Mouse (Mus musculus) retina, postnatal 1 day (tissue): ENCODE results near the gene 4933430I17Rik.
A peak's percentile ranks its signal among the peaks of the same experiment; 100 is the strongest.

Source experiments
- DNase-seq: peaks from one replicate; pipeline ENCODE4 v3.0.0-alpha.2; 2012

The 4933430I17Rik gene

GRCm38 (mm10) chr4:62505991-62506390 is 19.2 kb upstream of the 4933430I17Rik start:
- no peak for DNase-seq

DNA sequence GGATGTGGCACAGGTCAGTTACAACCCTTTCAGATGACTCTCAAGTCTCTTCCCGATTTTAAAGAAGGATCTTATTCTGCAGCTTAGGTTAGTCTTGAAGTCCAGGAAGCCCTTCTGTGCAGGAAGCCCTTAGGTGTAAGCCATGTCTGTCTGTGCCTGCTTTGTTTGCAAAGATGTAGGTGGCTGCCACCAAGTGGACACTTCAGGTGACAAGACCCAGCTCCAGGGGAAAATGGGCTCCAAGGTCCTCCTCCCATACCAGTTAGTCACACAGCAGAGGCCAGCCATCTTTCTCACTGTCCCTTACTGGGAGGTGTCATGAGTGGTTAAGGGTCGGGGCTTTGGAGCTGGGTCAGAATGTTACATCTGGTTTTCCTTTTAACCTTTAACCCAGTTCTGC is 18.4 kb upstream of the 4933430I17Rik start:
- DNase-seq, result peak; percentile 44

- DNase-seq, result no peak
Measured at GRCm38 (mm10) chr4:62508839-62509238, 16.3 kb upstream of the 4933430I17Rik start.

GRCm38 (mm10) chr4:62509946-62510345 is 15.2 kb upstream of the 4933430I17Rik start:
- no peak for DNase-seq

GRCm38 (mm10) chr4:62513998-62514506 is 11.1 kb upstream of the 4933430I17Rik start:
- no peak for DNase-seq

DNA sequence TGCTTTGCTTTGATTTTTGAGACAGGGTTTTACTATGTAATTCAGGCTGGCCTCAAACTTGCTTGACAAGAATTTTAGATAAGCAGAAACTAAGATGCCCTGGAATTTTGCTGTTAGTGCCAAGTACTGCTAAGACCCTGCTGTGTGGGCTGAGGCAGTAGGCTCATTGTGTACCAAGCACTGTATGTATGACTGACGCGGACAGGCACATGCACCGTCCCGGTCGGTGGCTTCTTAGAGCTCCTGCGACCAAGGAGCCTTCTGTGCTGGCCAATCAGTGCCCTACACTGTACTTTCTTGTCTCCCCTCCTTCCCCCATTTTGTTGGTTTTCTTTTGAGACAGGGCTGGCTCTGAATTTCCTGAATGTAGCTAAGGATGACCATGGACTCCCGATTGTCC is 10.2 kb upstream of the 4933430I17Rik start:
- DNase-seq, result no peak

GRCm38 (mm10) chr4:62515490-62515889 is 9.7 kb upstream of the 4933430I17Rik start:
- no peak for DNase-seq

- DNase-seq, result no peak
Measured at GRCm38 (mm10) chr4:62516079-62516478, 9.1 kb upstream of the 4933430I17Rik start.

- DNase-seq, result no peak
Measured at GRCm38 (mm10) chr4:62516579-62516978, 8.6 kb upstream of the 4933430I17Rik start.

GRCm38 (mm10) chr4:62517046-62517445 is 8.1 kb upstream of the 4933430I17Rik start:
- no peak for DNase-seq

DNA sequence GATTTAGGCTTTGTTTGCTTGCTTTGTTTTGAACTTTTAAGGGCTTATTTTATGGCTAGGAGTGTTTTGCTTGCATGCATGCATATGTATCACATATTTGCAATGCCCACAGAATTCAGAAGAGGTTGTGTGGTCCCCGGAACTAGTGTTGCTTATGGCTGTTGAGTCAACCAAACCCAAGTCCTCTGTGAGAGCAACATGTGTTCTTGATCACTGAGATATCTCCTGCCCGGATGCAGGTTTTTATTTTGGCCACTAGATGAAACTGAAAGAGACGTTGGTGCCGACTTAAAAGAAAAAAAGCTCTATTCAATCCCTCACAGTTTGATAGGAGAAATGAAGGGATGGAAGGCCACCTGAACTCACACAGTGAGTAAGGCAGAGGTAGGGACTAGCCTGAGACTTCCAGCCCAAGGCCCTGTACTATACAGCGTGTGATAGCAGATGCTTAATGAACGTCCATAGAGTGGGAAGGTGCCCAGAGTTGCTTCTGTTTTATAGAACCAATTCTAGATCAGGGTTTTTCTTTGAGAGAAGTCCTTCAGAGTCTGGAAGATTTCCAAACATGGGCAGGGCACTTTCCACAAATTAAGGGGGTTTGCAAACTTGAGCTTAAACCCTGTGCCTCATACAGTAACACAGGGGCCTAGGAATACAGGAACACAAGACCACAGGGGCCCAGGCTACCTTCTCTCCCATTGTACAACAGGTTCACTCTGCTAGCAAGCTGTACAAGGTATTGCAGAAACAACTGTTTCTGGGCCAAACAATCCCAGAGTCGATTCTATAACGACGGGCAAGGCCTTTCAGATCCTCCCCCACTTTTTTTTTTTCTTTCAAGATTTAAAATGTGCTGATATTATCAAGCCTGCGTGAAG is 7.4 kb upstream of the 4933430I17Rik start:
- no peak for DNase-seq

DNA sequence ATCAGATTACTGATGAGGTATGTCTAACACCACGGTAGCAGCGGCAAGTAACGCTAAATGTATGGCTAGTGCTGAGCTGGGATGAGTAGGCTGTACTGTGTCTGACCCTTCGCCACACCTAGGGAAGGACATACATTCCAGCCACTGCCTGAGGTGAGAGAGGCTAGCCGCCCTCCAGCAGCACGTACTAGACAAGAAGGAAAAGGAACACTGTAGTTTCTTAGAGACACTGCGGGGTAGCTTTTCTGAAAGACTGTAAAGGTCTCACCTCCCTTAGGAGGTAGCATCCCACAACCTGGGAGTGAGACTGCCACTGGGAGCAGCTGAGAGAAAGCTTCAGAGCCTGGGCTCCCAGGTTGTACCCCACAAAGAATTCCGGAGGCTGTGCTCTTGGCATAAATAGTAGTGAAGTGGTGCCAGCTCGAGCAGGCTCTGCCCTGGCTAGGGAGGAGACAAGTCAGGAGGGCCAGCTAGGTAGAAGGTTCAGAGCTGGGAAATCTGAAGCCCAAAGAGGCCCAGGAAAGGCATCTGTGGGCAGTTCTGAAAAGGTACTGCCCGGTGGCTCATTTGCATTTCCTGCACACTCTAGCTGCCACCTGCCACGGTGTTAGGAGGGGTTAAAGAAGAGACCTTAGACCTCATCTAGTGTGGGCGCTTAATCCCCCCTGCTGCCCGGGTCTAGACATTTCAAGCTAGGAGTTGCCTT is 6.6 kb upstream of the 4933430I17Rik start:
- DNase-seq, result peak; percentile 34

GRCm38 (mm10) chr4:62519122-62519848 is 5.9 kb upstream of the 4933430I17Rik start:
- DNase-seq, result no peak

DNA sequence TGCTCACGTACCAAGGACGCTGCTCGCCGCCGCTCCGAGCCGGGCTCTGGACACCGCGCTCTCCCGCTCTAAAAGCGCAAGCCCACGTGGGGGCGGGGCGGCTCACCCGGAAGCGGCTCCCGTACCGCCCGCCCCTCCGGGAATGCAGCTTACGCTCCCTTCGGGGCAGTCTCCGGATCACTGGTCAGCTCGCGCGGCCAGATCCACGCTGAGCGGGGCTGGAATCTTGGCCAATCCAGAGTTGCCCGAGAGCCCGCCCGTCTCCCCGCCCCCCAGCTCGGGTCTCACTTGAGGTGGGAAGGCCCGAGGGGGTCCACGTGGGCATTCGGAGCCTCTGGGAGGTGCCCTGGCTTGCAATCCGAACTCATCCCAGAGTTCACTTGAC is 5.3 kb upstream of the 4933430I17Rik start, which contains the start of gene Alad:
Gene Alad (minus strand): TSS at position 70 of the 385 bp plus-strand sequence.
- peak; percentile 93 for DNase-seq

DNA sequence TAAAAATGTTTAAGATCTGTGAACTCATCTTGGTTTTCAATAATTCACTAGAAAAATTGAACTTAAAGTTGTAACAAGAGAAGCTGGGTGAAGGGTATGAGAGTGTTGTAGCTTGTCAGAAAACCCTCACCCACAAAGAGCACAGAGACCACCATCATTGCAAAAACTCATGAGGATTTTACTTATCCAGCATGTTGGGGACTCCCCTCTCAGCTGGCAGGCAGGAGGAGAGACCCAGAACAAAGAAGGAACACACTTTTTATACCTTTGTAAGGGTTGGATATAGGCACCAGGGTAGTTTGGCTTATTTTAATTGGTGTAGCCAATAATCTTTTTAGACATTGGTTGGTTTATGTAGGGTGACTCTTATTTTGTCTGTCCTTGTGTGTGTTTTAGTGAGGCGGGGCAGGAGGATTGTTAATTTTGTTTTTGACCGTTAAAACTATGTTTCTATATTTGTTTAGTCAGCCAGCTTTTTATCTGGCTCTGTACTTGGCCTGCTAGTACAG is 4.2 kb upstream of the 4933430I17Rik start:
- DNase-seq, result no peak

GRCm38 (mm10) chr4:62525489-62525811 is 281 bp downstream of the 4933430I17Rik start:
- DNase-seq, result no peak

DNA sequence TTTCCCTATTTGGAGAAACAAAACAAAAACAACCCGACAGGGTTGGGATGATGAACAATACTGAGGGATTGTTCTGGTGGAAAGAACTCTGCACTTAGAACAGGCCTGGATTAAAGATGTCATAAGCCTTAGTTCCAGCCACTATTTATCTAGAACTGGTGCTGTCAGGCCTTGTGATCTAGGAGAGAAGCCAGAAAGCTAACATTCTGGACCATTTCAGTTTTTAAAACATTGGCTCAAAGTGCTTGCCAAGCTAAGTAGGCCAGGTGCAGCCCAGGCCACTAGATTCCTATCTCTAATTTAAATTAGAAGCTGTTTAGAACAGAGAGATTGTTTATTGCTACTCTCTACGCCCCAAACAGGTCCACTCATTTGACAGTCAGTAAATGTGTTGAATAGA is 1.1 kb downstream of the 4933430I17Rik start:
- no peak for DNase-seq

GRCm38 (mm10) chr4:62527655-62528054 is 2.5 kb downstream of the 4933430I17Rik start:
- no peak for DNase-seq

- DNase-seq, result no peak
Measured at GRCm38 (mm10) chr4:62533729-62534128, 8.6 kb downstream of the 4933430I17Rik start.

GRCm38 (mm10) chr4:62541802-62542201 is 16.6 kb downstream of the 4933430I17Rik start:
- DNase-seq, result no peak

DNA sequence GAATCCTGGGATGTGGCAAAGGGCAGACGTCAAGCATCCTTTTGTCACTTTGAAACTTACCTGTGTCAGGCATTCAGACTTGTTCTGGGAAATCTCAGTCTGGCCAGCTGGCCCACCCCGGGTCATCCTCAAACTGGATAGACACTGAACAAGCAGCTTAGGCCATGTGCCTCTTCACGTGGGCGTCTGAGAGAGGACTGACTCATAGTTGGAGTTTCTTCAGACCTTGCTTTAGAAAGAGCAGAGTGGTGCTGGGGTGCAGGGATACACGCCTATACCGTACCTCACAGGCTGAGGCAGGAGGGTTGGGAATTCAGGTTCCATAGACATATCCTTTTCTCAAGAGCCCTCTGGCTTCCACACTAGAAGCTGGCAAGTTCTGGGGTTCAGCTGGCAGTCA is 18.6 kb downstream of the 4933430I17Rik start:
- no peak for DNase-seq

GRCm38 (mm10) chr4:62544801-62545200 is 19.6 kb downstream of the 4933430I17Rik start:
- no peak for DNase-seq

DNA sequence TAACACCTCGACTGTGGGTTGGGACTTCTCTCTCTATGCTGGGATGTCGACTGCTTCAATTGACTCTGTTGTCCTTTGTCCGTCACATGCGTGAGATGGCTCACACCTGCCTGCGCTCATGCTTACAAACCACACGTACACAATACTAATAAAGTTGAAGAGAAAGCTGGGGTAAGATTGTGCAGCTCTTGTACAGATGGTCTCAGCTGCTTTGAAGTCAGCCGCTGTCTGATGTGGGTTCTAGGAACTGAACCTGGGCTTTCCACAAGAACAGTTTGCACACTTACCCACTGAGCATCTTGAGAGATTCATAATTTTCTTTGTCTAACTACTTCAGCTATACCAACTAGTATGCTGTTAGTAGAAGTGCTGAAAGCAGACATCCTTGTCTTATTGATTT is 26.8 kb downstream of the 4933430I17Rik start:
- no peak for DNase-seq
